Mouse (Mus musculus) left cerebral cortex, adult 2 months (tissue): ENCODE data around the gene Gtf2e1. TPM values are rescaled to one million over a fixed set of nuclear protein-coding genes. Genes with fewer than 3 reads are reported as not detected.

ENCODE experiments used
- DNase-seq, 2 experiments: peaks; one replicate each; pipeline ENCODE4 v3.0.0; 2021 to 2022; ENCODE audit warnings: low spot score in 2 of 2, mixed read lengths in 1 of 2; ENCODE audit errors: extremely low spot score in 1 of 2
- H3K27ac ChIP-seq: fragments of 200-600 bp; 2 replicates; pipeline ENCODE4 v1.8.1; 2022
- H3K4me3 ChIP-seq: fragments of 200-600 bp; 2 replicates; pipeline ENCODE4 v1.8.1; 2022
- CTCF ChIP-seq: fragments of 200-600 bp; IDR thresholded peaks from 2 replicates; pipeline ENCODE4 v1.8.1; 2022; ENCODE audit warnings: antibody characterized with exemption, mild to moderate bottlenecking, moderate library complexity
- intact Hi-C: fragments of 180-260 bp; cut with DNase I; formaldehyde crosslinking; loops from one replicate; pipeline ENCODE4 v1.15.1; 2025
- total RNA-seq, 2 experiments: library from RNA; stranded (reverse); gene quantifications; 2 replicates each; pipeline ENCODE4 v1.2.3; 2021

The Gtf2e1 gene
- total RNA-seq, 2 experiments from 2014 or later = 13.7 to 15.4 TPM

DNA sequence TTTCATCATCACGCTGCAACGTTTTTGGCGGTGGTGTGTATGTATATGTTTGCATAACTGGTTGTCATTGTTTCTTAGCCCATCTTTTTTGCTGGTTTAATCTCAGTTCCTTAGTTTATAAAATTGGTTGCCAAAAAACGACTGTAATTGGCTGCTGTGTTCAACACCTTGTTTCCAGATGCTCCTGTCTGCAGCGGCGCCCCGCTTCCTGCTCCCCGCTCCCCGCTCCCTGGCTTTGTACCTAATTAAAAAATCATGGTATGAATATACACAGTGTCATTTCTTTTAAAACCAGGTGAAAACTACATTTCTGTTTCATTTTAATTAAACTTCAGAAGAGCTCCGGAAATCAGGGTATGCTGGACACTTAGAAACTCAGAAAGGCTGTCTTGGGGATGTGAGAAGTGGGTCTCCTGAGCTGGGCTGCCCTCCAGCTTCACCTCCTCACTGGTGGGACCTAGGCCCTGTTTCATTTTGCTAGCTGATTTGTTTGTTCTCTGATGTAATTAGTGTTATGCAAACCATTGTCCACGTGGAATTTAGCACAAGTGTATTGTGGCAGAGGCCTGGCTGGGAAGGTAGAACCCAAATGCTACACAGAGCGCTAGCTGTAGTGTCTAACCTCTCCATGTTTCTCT, 32.6 kb upstream of the Gtf2e1 start:
- Histone ChIP-seq H3K27ac (no peak overlapping the region), H3K4me3 (no peak overlapping the region)
- intact Hi-C loops = no loop called here
- DNase-seq = no peak
- no peak for TF ChIP-seq CTCF

DNA sequence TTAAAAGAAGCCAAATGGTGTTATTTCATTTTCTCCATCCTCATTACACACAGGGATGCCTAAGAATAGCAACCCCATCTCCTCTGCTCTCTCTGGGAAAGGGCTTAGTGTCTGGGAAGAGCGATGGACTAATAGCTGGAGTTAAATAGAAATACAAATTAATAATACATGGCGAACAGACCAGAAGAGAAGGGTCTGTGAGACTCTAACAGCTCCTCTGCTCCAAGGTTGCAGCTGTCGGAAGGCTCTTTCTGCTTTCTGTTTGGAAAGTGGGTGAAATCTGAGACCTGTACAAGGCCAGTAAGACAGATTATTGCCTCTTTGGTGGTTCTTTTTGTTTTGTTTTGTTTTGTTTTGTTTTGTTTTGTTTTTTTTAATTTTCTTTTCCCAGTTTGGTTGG, 32.0 kb upstream of the Gtf2e1 start:
- intact Hi-C loops = no loop called here
- DNase-seq = no peak
- TF ChIP-seq CTCF = no peak
- Histone ChIP-seq H3K4me3 (no peak overlapping the region), H3K27ac (no peak overlapping the region)

DNA sequence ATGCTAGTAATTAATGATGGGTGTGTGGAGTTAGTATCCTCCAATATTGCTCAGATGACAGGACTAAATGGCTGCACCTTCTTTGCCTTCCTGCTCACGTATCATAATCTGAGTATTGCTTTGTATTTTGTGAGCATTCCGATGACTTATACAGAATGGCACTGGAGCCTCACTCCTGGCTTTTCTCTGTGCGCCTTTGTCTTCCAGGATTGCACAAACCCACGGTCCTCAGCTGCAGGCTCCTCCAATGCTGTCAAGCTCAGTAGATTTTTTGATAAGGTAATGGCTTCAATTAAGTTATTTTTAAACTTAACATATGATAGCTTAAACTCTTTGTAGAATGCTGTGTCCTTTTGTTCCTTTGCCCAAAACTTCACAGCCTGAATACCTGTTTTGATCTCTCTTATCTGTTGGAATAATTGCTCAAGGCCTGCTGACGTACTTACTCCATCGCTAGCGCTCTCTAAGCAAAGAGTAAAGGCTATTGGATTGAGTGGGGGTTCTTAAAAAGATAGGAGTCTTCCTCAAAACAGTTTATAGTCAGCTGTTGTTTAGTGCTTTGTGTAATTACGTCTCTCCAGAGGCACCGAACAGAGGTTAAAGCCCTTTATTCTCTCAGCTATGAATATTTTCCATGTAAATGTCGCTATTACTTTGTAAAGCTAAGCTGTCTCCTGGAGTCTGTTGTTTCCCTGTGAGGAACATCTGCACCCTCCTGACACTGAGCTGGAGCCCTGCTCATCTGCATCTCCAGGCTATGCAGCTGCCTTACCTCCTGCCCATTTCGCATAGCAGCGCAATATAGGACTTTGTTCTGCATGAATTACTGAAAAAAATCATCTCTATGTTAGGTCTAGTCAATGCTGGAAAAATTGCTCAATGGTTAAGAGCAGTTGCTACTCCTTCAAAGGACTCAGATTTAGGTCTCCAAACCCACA, 27.8 kb upstream of the Gtf2e1 start:
- no peak for TF ChIP-seq CTCF
- Histone ChIP-seq H3K27ac (no peak overlapping the region; the same call in 1 of the 2 replicates), H3K4me3 (no peak overlapping the region)
- DNase-seq = no peak
- intact Hi-C loops = no loop called here

DNA sequence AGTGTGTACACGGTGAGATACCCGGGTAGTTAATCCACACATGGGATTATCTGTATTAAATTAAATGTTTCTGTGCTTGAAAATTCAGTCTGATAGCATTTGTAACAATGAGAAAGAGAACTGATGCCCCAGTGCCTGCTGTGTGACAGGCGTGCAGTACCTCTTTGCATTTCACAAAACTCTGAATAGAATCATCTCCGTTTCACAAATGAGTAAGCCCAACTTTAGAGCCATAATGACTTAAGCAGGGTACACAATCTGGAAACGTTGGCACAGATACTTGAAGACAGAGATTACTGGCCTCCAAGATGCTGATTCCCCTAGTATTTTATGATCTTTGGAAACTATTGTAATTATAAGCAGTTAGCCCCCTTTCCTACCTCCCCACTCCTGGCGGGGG, 26.5 kb upstream of the Gtf2e1 start:
- intact Hi-C loops = no loop called here
- Histone ChIP-seq H3K27ac (peak overlapping the region; percentile 38; the same call in 1 of the 2 replicates), H3K4me3 (no peak overlapping the region)
- TF ChIP-seq CTCF = no peak
- no peak for DNase-seq

DNA sequence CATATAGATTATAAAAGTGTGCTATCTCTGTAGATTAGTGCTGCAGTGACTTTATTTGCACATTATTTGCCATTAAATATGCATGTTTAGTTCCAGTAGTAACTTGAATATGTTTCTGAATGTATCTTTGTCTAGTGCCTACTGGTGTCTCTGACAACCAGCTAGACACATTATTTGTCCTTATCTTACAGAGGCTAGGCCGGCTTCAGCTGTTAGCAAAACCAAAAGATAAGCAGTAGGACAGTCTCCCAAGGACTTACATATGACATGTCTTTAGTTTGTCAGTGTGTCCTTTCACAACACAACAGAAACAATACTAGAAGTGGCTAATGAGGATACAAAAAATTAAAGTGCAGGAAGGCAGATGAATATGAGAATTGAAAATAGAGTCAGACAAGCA, 25.5 kb upstream of the Gtf2e1 start:
- no peak for DNase-seq
- Histone ChIP-seq H3K27ac (no peak overlapping the region), H3K4me3 (no peak overlapping the region)
- intact Hi-C loops = no loop called here
- no peak for TF ChIP-seq CTCF

DNA sequence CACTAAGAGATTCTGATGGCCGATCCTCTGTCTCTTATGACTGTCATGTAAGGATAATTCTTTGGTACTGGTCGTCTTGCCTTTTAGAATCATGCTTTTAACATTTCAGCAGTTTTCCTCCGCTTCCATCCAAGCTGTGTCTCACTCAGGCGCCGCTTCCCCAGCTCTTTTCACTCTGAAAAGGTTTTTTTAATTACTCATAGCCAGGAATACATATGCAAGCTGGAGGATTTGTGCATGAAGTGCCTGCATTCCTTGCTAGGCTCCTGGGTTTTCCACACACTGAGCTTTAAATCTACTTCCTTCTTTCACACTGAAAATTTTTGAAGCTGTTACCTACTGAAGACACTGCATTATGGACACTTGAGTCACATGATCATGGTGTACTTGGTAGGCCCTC, 23.4 kb upstream of the Gtf2e1 start:
- Histone ChIP-seq H3K4me3 (no peak overlapping the region), H3K27ac (peak overlapping the region; percentile 77)
- no peak for DNase-seq
- intact Hi-C loops = no loop called here
- no peak for TF ChIP-seq CTCF

DNA sequence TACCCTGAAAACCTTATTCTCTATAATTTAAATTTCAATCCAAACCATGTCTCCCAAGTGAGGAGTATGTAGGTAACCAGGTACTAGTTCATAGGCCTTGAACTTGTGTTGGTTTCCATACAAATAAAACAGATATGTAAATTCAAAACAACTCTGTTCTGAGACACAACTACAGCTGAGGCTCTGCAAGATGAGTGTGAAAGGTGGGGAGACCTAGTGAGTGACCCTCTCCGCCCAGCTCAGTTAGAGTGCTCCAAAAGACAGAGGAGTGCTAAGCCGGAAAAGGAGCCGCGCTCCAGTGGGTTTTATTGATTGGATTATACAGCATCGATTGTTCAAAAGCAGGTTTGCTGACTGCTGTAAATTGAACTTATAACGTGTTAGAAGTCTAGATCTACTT, 22.8 kb upstream of the Gtf2e1 start:
- Histone ChIP-seq H3K4me3 (no peak overlapping the region), H3K27ac (peak overlapping the region; percentile 77)
- no peak for DNase-seq
- intact Hi-C loops = no loop called here
- no peak for TF ChIP-seq CTCF

DNA sequence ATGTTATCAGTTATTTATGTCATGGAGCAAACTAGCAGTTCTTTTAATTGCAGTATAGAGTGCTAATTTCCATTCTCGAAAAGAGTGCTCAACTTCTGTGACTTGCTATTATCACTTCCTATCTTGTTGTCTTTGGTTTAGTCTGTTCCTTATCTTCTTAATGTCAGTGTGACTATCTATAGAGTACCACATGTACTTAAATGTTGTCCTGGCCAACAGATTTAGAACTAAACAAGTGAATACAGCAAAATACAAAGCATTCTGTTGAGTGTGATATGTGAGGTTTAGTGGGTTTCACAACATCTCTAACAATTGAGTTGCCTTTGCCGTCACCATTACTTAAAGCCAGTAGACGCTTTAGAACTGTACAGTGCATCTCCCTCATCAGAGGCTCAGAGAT, 13.2 kb upstream of the Gtf2e1 start:
- no peak overlapping the region for H3K4me3 ChIP-seq
- no peak for TF ChIP-seq CTCF
- intact Hi-C loops = no loop called here
- H3K27ac ChIP-seq = no peak overlapping the region
- no peak for DNase-seq

DNA sequence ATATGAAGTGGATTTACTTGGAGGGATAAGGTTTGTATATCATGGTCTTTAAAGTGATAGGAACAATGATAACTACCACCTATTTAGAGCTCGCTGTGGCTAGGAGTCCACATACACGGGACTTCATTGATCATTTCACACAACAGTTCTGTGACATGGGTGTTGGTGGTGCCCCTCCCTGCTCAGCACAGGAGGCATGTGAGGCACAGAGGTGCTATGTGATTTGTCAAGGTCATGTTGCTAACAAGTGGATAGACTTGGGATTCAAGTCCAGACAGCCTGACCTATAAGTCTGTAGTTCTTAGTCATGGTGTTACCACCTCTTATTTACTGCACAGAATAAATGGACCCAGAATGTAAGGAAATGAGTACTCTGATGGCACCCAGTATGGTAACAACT, 11.4 kb upstream of the Gtf2e1 start:
- DNase-seq = no peak
- TF ChIP-seq CTCF = no peak
- intact Hi-C loops = no loop called here

DNA sequence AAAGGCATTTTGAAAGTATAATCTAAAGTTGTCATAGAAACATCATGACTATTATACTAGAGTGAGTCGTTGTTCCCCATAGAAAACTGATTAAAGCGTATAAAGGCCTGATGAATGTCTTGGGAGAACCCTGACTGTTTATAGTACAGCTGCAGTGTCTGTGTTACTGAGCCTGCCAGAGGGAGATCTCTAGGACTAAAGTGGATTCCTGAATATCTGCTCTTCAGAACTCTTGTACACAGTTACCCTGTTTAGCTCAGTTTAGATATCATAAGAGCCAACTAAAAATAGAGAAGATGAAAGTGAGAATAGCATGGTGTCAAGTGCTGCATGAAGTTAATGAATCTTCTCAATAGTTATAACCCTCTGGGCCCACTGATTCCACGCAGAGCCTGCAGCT, 10.7 kb upstream of the Gtf2e1 start:
- no peak for DNase-seq
- no peak for TF ChIP-seq CTCF
- intact Hi-C loops = no loop called here
- no peak overlapping the region for H3K4me3 ChIP-seq
- H3K27ac ChIP-seq = no peak overlapping the region

More for the DNA sequence above, 11.4 kb upstream of the Gtf2e1 start:
- Histone ChIP-seq H3K4me3 (no peak overlapping the region), H3K27ac (no peak overlapping the region)

DNA sequence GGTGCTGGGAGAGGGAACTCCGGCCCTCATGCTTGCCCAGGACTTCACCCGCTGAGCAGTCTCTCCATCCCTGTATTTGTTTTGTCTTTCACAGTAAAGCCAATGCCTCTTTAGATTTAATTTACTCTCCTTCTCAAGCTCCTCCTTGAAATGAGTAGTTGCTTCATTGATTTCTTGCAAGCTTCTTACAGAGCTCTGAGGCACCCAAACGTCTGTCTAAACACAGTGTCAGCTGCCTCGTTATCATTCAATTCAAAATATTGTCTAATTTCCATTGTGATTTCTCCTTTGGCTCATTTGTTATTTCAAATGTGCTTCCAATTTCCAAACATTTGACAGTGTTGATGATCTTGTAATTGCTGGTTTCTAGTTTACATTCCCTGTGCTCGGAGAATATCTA, 6.7 kb upstream of the Gtf2e1 start:
- no peak overlapping the region for H3K4me3 ChIP-seq
- DNase-seq = no peak
- intact Hi-C loops = no loop called here
- H3K27ac ChIP-seq = no peak overlapping the region
- TF ChIP-seq CTCF = no peak

DNA sequence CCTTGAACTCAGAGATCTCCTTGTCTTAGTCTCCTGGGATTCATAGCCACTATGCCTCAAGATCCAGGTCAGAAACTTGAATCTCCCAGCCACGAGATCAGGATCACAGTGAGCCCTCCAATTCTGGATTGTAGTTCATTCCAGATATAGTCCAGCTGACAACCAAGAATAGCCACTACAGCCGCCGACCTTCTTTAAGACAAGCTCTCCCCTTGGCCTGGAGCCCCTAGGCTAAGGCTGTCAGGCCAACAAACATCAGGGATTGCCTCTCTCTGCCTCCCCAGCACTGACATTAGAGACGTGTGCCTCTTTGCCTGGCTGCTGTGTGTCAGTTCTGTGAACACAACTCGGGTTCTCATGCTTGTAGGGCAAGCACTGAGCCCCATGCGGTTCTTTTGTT, 1.2 kb upstream of the Gtf2e1 start:
- H3K4me3 ChIP-seq = no peak overlapping the region
- no peak for DNase-seq
- H3K27ac ChIP-seq = no peak overlapping the region; the same call in 1 of the 2 replicates
- TF ChIP-seq CTCF = no peak
- intact Hi-C loops = no loop called here

DNA sequence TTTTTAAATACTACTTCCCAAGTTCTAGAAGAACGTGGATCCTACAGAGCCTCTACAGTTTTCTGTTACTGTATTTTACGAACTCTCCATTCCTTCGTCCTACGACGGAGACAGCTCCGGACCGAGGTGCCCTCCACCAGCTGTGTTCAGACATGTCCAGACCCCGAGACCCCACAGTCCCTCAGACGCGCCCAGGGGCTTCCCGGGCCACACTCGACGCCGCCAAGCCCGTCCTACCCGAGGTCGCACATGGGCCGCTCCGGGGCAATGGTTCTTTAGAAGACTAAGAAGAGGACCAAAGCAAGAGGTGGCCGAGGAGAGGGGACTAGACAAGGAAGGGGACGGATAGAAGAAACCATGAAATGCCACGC, 364 bp downstream of the Gtf2e1 start:
- DNase-seq = no peak
- peak overlapping the region; percentile 89 for H3K4me3 ChIP-seq
- intact Hi-C loops = loop anchor here (1.0 to 5.0 kb wide), 4 partner anchors 46 to 143 kb away; partner anchors contain the start of gene Ndufb4
- peak overlapping the region; percentile 100 for H3K27ac ChIP-seq
- TF ChIP-seq CTCF = no peak
